Mouse (Mus musculus) forebrain, embryonic 16.5 days (tissue): ENCODE data around the gene 2310039H08Rik. TPM values are rescaled to one million over a fixed set of nuclear protein-coding genes. Genes with fewer than 3 reads are reported as not detected.
"Not testable (repeated sequence)": the region's sequence is repeated elsewhere in the genome, so short reads cannot be mapped to it uniquely, and the experiment has no call there.

Experiments used
- ATAC-seq: fragments of 200-750 bp; cut with Nextera tagmentation; 2 replicates; pipeline ENCODE4 v1.8.0; 2017; ENCODE audit warnings: mild to moderate bottlenecking, moderate library complexity
- H3K27ac ChIP-seq: fragments of 300-500 bp; sonication (generic); 2 replicates; pipeline ENCODE4 v1.5.1; 2014; ENCODE audit warnings: low read length, control low read depth
- H3K27me3 ChIP-seq: fragments of 300-500 bp; sonication (generic); replicated peaks from 2 replicates; pipeline ENCODE4 v1.6.1; 2014; ENCODE audit warnings: low read length; ENCODE audit not compliant: control insufficient read depth, insufficient read depth
- H3K36me3 ChIP-seq: fragments of 300-500 bp; sonication (generic); 2 replicates; pipeline ENCODE4 v1.6.1; 2014; ENCODE audit not compliant: control insufficient read depth, insufficient read depth
- H3K4me1 ChIP-seq: fragments of 300-500 bp; sonication (generic); replicated peaks from 2 replicates; pipeline ENCODE4 v1.6.1; 2014; ENCODE audit warnings: low read length; ENCODE audit not compliant: control insufficient read depth, insufficient read depth
- H3K4me2 ChIP-seq: fragments of 300-500 bp; sonication (generic); 2 replicates; pipeline ENCODE4 v1.6.1; 2014; ENCODE audit warnings: mild to moderate bottlenecking, low read length, control low read depth
- H3K4me3 ChIP-seq: fragments of 300-500 bp; sonication (generic); replicated peaks from 2 replicates; pipeline ENCODE4 v1.5.1; 2014; ENCODE audit warnings: mild to moderate bottlenecking, low read length, control low read depth
- H3K9ac ChIP-seq: fragments of 300-500 bp; sonication (generic); replicated peaks from 2 replicates; pipeline ENCODE4 v1.6.1; 2014; ENCODE audit warnings: low read depth, low read length, control low read depth
- H3K9me3 ChIP-seq: fragments of 300-500 bp; sonication (generic); 2 replicates; pipeline ENCODE4 v1.6.1; 2016; ENCODE audit warnings: low read length; ENCODE audit not compliant: control insufficient read depth
- WGBS: fragments of 180-500 bp; shearing (Covaris S2); extraction: QIAGEN DNeasy Blood & Tissue Kit; methylation state at CpG from one replicate; pipeline ENCODE4 v1.1.7; 2014; 5-methylcytosine and 5-hydroxymethylcytosine counted together
- polyA plus RNA-seq: library from polyadenylated mRNA; unstranded; fragments of >200 nt; fragmentation: Nextera tagmentation; extraction: Ambion mirVana; gene quantifications from 2 replicates; pipeline ENCODE4 v1.2.1, GENCODE M21; 2015

The 2310039H08Rik gene
- polyA plus RNA-seq, 1 experiment from 2014 or later: 56.0 TPM

GRCm38 (mm10) chr17:46751056-46751793 is 21.2 kb upstream of the 2310039H08Rik start:
- Histone ChIP-seq H3K36me3 (no peaks in the 10 kb centered on the region), H3K9me3 (no peaks in the 10 kb centered on the region), H3K4me1 (peaks cover 17% of the 10 kb centered on the region), H3K4me3 (peak overlapping the region; percentile 91), H3K9ac (peak overlapping the region; percentile 68), H3K27ac (peak overlapping the region; percentile 89), H3K4me2 (peak overlapping the region; percentile 70), H3K27me3 (no peaks in the 10 kb centered on the region)
- WGBS: 30% methylated on average over 16 of the region's 16 CpGs
- no peak for ATAC-seq

GRCm38 (mm10) chr17:46751794-46752556 is 20.5 kb upstream of the 2310039H08Rik start, which contains the start of gene Cnpy3:
Gene Cnpy3 (minus strand): TSS chr17:46752214.
- no peaks in the 10 kb centered on the region for H3K27me3 ChIP-seq
- H3K36me3 ChIP-seq: no peaks in the 10 kb centered on the region
- H3K9me3 ChIP-seq: no peaks in the 10 kb centered on the region
- peak within 1 kb of the TSS; percentile 89 for H3K27ac ChIP-seq
- peak; percentile 99 for ATAC-seq
- H3K4me2 ChIP-seq: peak within 1 kb of the TSS; percentile 70
- peak within 1 kb of the TSS; percentile 68 for H3K9ac ChIP-seq
- peak within 1 kb of the TSS; percentile 91 for H3K4me3 ChIP-seq
- 0% methylated on average over 52 of the region's 58 CpGs for whole genome bisulfite sequencing
- H3K4me1 ChIP-seq: peaks cover 17% of the 10 kb centered on the region

GRCm38 (mm10) chr17:46758753-46759152 is 13.7 kb upstream of the 2310039H08Rik start:
- ATAC-seq: no peak
- Histone ChIP-seq H3K4me1 (no peaks in the 10 kb centered on the region), H3K36me3 (no peaks in the 10 kb centered on the region), H3K27me3 (no peaks in the 10 kb centered on the region), H3K4me3 (no peak overlapping the region), H3K27ac (no peak overlapping the region), H3K9ac (no peak overlapping the region), H3K4me2 (no peak overlapping the region), H3K9me3 (no peaks in the 10 kb centered on the region)
- 80% methylated on average over 12 of the region's 12 CpGs for WGBS

GRCm38 (mm10) chr17:46763544-46763943 is 8.9 kb upstream of the 2310039H08Rik start, which contains the start of gene Ptcra:
Gene Ptcra (minus strand): TSS chr17:46763712.
- H3K9me3 ChIP-seq: no peaks in the 10 kb centered on the region

GRCm38 (mm10) chr17:46764916-46765315 is 7.5 kb upstream of the 2310039H08Rik start:
- not testable (repeated sequence) for H3K27me3 ChIP-seq, H3K9ac ChIP-seq, H3K27ac ChIP-seq, ATAC-seq, H3K36me3 ChIP-seq, H3K4me2 ChIP-seq, H3K4me1 ChIP-seq, H3K4me3 ChIP-seq, H3K9me3 ChIP-seq
- WGBS: 52% methylated on average over 8 of the region's 9 CpGs

More at GRCm38 (mm10) chr17:46763544-46763943, 8.9 kb upstream of the 2310039H08Rik start, which contains the start of gene Ptcra:
- H3K27me3 ChIP-seq: no peaks in the 10 kb centered on the region
- H3K4me3 ChIP-seq: no peak within 1 kb of the TSS
- H3K4me2 ChIP-seq: no peak within 1 kb of the TSS
- no peak within 1 kb of the TSS for H3K27ac ChIP-seq
- no peaks in the 10 kb centered on the region for H3K4me1 ChIP-seq
- ATAC-seq: no peak
- no peak within 1 kb of the TSS for H3K9ac ChIP-seq
- H3K36me3 ChIP-seq: no peaks in the 10 kb centered on the region
- 66% methylated on average over 2 of the region's 2 CpGs for WGBS

GRCm38 (mm10) chr17:46767868-46768267 is 4.6 kb upstream of the 2310039H08Rik start:
- Histone ChIP-seq H3K9me3 (no peaks in the 10 kb centered on the region), H3K4me2 (no peak overlapping the region), H3K9ac (no peak overlapping the region), H3K4me3 (no peak overlapping the region), H3K27ac (no peak overlapping the region), H3K27me3 (no peaks in the 10 kb centered on the region), H3K36me3 (no peaks in the 10 kb centered on the region), H3K4me1 (peaks cover 8% of the 10 kb centered on the region)
- WGBS: 56% methylated on average over 8 of the region's 8 CpGs
- ATAC-seq: no peak

- WGBS: 90% methylated on average over 11 of the region's 11 CpGs
Observed at GRCm38 (mm10) chr17:46770546-46770945, 1.9 kb upstream of the 2310039H08Rik start.

GRCm38 (mm10) chr17:46771025-46771424 is 1.4 kb upstream of the 2310039H08Rik start:
- Histone ChIP-seq H3K4me2 (no peak overlapping the region), H3K27ac (no peak overlapping the region), H3K9me3 (no peaks in the 10 kb centered on the region), H3K27me3 (no peaks in the 10 kb centered on the region), H3K4me1 (peaks cover 21% of the 10 kb centered on the region), H3K36me3 (peaks cover 7% of the 10 kb centered on the region; the same call in 1 of the 2 replicates), H3K4me3 (no peak overlapping the region), H3K9ac (no peak overlapping the region)
- WGBS: 79% methylated on average over 4 of the region's 4 CpGs
- ATAC-seq: no peak

More at GRCm38 (mm10) chr17:46770546-46770945, 1.9 kb upstream of the 2310039H08Rik start:
- no peaks in the 10 kb centered on the region for H3K9me3 ChIP-seq
- H3K4me3 ChIP-seq: no peak overlapping the region
- H3K36me3 ChIP-seq: peaks cover 3% of the 10 kb centered on the region; the same call in 1 of the 2 replicates
- H3K4me2 ChIP-seq: no peak overlapping the region
- H3K9ac ChIP-seq: no peak overlapping the region
- H3K27me3 ChIP-seq: no peaks in the 10 kb centered on the region
- H3K27ac ChIP-seq: no peak overlapping the region
- ATAC-seq: no peak
- H3K4me1 ChIP-seq: peaks cover 21% of the 10 kb centered on the region

- H3K27me3 ChIP-seq: no peaks in the 10 kb centered on the region
- WGBS: 60% methylated on average over 17 of the region's 17 CpGs
- H3K36me3 ChIP-seq: peaks cover 11% of the 10 kb centered on the region; the same call in 1 of the 2 replicates
- H3K4me3 ChIP-seq: peak overlapping the region; percentile 91
- peak overlapping the region; percentile 86 for H3K9ac ChIP-seq
- H3K27ac ChIP-seq: peak overlapping the region; percentile 79
- no peaks in the 10 kb centered on the region for H3K9me3 ChIP-seq
- no peak for ATAC-seq
- peak overlapping the region; percentile 95 for H3K4me2 ChIP-seq
- peaks cover 21% of the 10 kb centered on the region for H3K4me1 ChIP-seq
Observed at GRCm38 (mm10) chr17:46771616-46772015, 819 bp upstream of the 2310039H08Rik start.
